Mouse (Mus musculus) kidney, adult 2 months (tissue): ENCODE measurements around the gene Brd9.

Experiments
- CTCF ChIP-seq: fragments of 200-500 bp; conservative IDR thresholded peaks from 2 replicates; pipeline ENCODE4 v1.5.1; 2011; ENCODE audit warnings: low read depth, mild to moderate bottlenecking, control low read depth, low read length, moderate library complexity, mixed read lengths; ENCODE audit not compliant: insufficient read depth, insufficient read length
- POLR2A ChIP-seq: fragments of 200-500 bp; IDR thresholded peaks from one replicate; pipeline ENCODE4 v1.6.1; 2011; ENCODE audit warnings: low read depth, low read length, control low read depth

- TF ChIP-seq POLR2A: no peak
- TF ChIP-seq CTCF: no peak
These were observed 36.9 kb downstream of the Brd9 start for GRCm38 (mm10) chr13:73974523-73974922.
